Mouse (Mus musculus) thymus, postnatal 0 days (tissue): ENCODE measurements around the gene Slc2a6. TPM values are rescaled to one million over a fixed set of nuclear protein-coding genes. Genes with fewer than 3 reads are reported as not detected.

ENCODE experiments used
- DNase-seq: peaks from one replicate; pipeline ENCODE4 v3.0.0-alpha.2; 2015; ENCODE audit warnings: low spot score
- polyA plus RNA-seq: library from polyadenylated mRNA; unstranded; fragments of >200 nt; fragmentation: Nextera tagmentation; extraction: Ambion mirVana; gene quantifications from 2 replicates; pipeline ENCODE4 v1.2.1, GENCODE M21; 2015

Slc2a6 gene
- polyA plus RNA-seq, 1 experiment from 2014 or later = 2.6 TPM

GRCm38 (mm10) chr2:27036003-27036402 lies 8.2 kb upstream of the Slc2a6 start:
- no peak for DNase-seq

- DNase-seq = no peak
These were observed 4.6 kb upstream of the Slc2a6 start for GRCm38 (mm10) chr2:27032361-27032760.

- DNase-seq = no peak
These were observed 728 bp upstream of the Slc2a6 start for GRCm38 (mm10) chr2:27028437-27029015.

GRCm38 (mm10) chr2:27026857-27027617 lies 761 bp downstream of the Slc2a6 start:
- no peak for DNase-seq

GRCm38 (mm10) chr2:27026332-27026731 lies 1.5 kb downstream of the Slc2a6 start:
- no peak for DNase-seq

GRCm38 (mm10) chr2:27025545-27025944 lies 2.3 kb downstream of the Slc2a6 start:
- no peak for DNase-seq

- no peak for DNase-seq
These were observed 3.7 kb downstream of the Slc2a6 start for GRCm38 (mm10) chr2:27024136-27024535.

- DNase-seq = no peak
These were observed 5.2 kb downstream of the Slc2a6 start for GRCm38 (mm10) chr2:27022612-27023011.

- DNase-seq = no peak
These were observed 6.7 kb downstream of the Slc2a6 start for GRCm38 (mm10) chr2:27021103-27021502.

GRCm38 (mm10) chr2:27019530-27019929 lies 8.3 kb downstream of the Slc2a6 start:
- no peak for DNase-seq

- DNase-seq = peak; percentile 66
These were observed 10.0 kb downstream of the Slc2a6 start for GRCm38 (mm10) chr2:27017802-27018201.

GRCm38 (mm10) chr2:27009714-27010244 lies 18.0 kb downstream of the Slc2a6 start, which contains the start of gene Cacfd1:
TSS of gene Cacfd1 (plus strand) at chr2:27009926.
- DNase-seq = peak; percentile 98

- no peak for DNase-seq
These were observed 20.1 kb downstream of the Slc2a6 start for GRCm38 (mm10) chr2:27007701-27008100.

- no peak for DNase-seq
These were observed 21.5 kb downstream of the Slc2a6 start for GRCm38 (mm10) chr2:27006255-27006654.

GRCm38 (mm10) chr2:26997993-26998392 lies 29.8 kb downstream of the Slc2a6 start:
- no peak for DNase-seq

- DNase-seq = peak; percentile 22
These were observed 30.3 kb downstream of the Slc2a6 start for GRCm38 (mm10) chr2:26997498-26997897.

- DNase-seq = no peak
These were observed 33.9 kb downstream of the Slc2a6 start for GRCm38 (mm10) chr2:26993936-26994335.

GRCm38 (mm10) chr2:26984640-26985039 lies 43.2 kb downstream of the Slc2a6 start:
- DNase-seq = no peak

- DNase-seq = no peak
These were observed 43.6 kb downstream of the Slc2a6 start for GRCm38 (mm10) chr2:26984179-26984578.

GRCm38 (mm10) chr2:26980361-26980760 lies 47.4 kb downstream of the Slc2a6 start:
- no peak for DNase-seq

- DNase-seq = no peak
These were observed 53.8 kb downstream of the Slc2a6 start for GRCm38 (mm10) chr2:26973960-26974359.

GRCm38 (mm10) chr2:26973116-26973515 lies 54.7 kb downstream of the Slc2a6 start, which contains the start of gene Adamts13:
TSS of gene Adamts13 (plus strand) at chr2:26973416.
- DNase-seq = no peak
